Mouse (Mus musculus): ENCODE data around the gene Tgds. TPM values are rescaled to one million over a fixed set of nuclear protein-coding genes. Genes with fewer than 3 reads are reported as not detected.

Tgds gene
- polyA plus RNA-seq, 1 experiment = 4.0 TPM

DNA sequence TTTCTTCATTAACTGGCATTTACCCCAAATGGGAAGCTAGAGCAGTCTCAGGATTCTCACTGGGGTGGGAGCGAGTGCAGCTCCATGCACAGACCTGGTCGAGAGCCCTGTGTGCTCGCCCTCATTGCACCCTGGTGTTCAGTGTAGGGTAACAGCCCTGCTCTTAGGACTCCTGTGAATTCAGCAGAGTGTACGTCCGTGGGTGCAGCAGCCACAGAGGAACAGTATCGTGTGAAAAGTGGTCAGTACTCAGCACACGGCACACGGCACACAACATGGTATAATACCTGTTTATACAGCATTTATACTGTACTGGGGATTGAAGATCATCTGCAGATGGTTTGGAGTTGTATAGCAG lies 19.7 kb upstream of the Tgds start:
- TF ChIP-seq POLR2A (IDR thresholded peaks at IDR 0.05; ENCODE audit: low read depth, low read length) (no peak), CTCF (IDR thresholded peaks at IDR 0.05; ENCODE audit: extremely low read depth, insufficient read depth, insufficient read length, insufficient replicate concordance) (no peak)
- 94% methylated on average over 8 of the region's 8 CpGs for WGBS
- H3K4me3 ChIP-seq (ENCODE audit: extremely low read depth, insufficient read depth, insufficient read length) = no peak overlapping the region

DNA sequence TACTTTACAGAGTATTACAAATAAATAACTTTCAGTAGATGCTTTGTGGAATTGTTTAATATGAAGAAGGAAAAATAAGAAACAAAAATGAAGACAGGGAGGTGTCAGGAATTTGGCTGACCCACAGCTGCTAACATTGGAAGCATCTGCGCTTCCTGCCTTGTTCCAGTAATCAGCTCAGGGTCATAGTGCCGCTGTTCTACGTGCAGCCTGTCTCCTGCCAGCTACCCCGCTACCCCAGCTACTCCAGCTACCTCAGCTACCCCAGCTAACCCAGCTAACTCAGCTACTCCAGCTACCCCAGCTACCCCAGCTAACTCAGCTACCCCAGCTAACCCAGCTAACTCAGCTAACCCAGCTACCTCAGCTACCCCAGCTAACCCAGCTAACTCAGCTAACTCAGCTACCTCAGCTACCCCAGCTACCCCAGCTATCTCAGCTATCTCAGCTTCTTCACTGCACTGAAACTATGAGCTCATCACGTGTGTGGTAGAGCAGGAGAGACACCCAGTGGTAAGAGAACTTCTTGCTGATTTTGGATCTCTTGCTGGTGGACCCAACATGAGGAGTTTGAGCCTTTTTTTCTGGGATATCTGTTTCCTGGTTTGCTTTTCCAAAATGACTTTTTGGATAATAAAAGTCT lies 19.2 kb upstream of the Tgds start:
- TF ChIP-seq POLR2A (IDR thresholded peaks at IDR 0.05; ENCODE audit: low read depth, low read length) = no peak
- no peak for TF ChIP-seq CTCF (IDR thresholded peaks at IDR 0.05; ENCODE audit: extremely low read depth, insufficient read depth, insufficient read length, insufficient replicate concordance)
- no peak overlapping the region for H3K27ac ChIP-seq (ENCODE audit: insufficient read depth, low read length)
- WGBS = 83% methylated on average over 5 of the region's 5 CpGs
- H3K27me3 ChIP-seq (ENCODE audit: control insufficient read depth, insufficient read depth, low read length) = no peaks in the 10 kb centered on the region
- H3K36me3 ChIP-seq (ENCODE audit: control insufficient read depth, insufficient read depth, low read length) = peaks cover 8% of the 10 kb centered on the region
- no peak for DNase-seq (ENCODE audit: low read depth in 1 of 2, low spot score in 2 of 2)
- H3K4me3 ChIP-seq (ENCODE audit: extremely low read depth, insufficient read depth, insufficient read length) = no peak overlapping the region
- H3K4me1 ChIP-seq (ENCODE audit: control insufficient read depth, insufficient read depth, insufficient read length) = no peaks in the 10 kb centered on the region

More for the DNA sequence above, 19.7 kb upstream of the Tgds start:
- no peaks in the 10 kb centered on the region for H3K4me1 ChIP-seq (ENCODE audit: control insufficient read depth, insufficient read depth, insufficient read length)
- DNase-seq (ENCODE audit: low read depth in 1 of 2, low spot score in 2 of 2) = no peak
- H3K36me3 ChIP-seq (ENCODE audit: control insufficient read depth, insufficient read depth, low read length) = peaks cover 8% of the 10 kb centered on the region
- no peaks in the 10 kb centered on the region for H3K27me3 ChIP-seq (ENCODE audit: control insufficient read depth, insufficient read depth, low read length)
- no peak overlapping the region for H3K27ac ChIP-seq (ENCODE audit: insufficient read depth, low read length)

DNA sequence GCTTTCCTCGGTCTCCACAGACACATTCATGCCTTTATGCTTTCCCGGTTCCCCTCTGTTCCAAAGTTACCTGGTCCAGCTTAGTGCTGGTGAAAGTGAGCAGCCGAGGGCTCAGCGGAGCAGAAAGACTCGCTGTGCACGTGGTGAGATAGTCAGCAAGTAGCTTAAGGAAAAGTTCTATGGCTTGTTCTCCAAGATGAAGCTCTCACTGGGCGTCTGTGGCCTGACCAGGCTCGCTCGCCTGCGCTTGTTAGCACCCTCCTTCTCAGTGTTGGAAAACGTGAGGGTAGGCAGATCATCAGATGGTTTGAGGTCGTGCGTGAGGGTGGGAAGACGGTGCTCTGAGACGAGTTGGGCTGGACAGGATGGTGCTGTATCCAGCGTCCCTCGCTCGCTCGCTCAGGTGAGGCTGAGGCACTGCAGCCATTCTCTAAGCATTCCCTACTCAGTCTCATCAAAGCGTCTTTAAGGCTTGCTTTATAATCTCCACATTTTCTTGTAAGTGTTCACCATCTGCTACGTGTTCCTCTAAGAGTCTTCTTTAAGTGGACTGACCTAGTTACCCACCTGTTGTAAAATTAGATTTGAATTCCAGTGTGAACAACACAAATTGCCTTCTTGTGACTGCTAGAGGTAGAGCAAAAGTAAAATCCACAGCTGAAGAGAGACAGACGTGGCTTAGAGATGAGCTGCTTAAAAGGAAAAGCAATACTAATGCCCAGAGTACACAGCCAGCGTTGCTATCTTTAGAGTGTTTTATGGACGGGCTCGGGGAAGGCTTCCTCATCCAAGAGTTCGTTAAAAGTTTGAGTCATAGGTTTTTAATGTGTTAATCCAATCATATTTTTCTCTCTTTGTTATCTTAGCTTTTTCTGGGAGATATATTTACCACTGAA lies 18.3 kb upstream of the Tgds start:
- Histone ChIP-seq H3K4me3 (ENCODE audit: extremely low read depth, insufficient read depth, insufficient read length) (no peak overlapping the region), H3K27ac (ENCODE audit: insufficient read depth, low read length) (no peak overlapping the region), H3K4me1 (ENCODE audit: control insufficient read depth, insufficient read depth, insufficient read length) (no peaks in the 10 kb centered on the region), H3K27me3 (ENCODE audit: control insufficient read depth, insufficient read depth, low read length) (no peaks in the 10 kb centered on the region), H3K36me3 (ENCODE audit: control insufficient read depth, insufficient read depth, low read length) (peaks cover 8% of the 10 kb centered on the region)
- no peak for DNase-seq (ENCODE audit: low read depth in 1 of 2, low spot score in 2 of 2)
- TF ChIP-seq POLR2A (IDR thresholded peaks at IDR 0.05; ENCODE audit: low read depth, low read length) = no peak
- no peak for TF ChIP-seq CTCF (IDR thresholded peaks at IDR 0.05; ENCODE audit: extremely low read depth, insufficient read depth, insufficient read length, insufficient replicate concordance)
- WGBS = 89% methylated on average over 26 of the region's 26 CpGs

DNA sequence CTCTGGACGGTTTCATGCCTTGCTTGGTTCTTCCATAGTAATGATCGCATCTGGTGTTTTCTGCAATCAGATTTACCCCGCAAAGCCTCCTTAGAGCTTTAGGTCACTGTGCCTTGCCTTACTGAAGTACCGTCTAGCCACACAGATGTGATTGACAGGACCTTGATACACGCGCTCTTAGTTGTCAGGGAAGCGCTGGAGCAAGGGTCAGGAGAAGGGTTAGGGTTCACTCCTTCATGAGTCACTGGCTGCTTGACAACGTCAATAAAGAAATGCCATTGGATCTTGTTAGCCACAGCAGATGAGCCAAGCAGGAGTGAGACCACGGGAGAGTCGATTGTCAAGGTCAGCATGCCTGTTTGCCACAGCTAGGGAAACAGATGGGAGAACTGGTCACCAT lies 16.0 kb upstream of the Tgds start:
- peaks cover 3% of the 10 kb centered on the region for H3K36me3 ChIP-seq (ENCODE audit: control insufficient read depth, insufficient read depth, low read length)
- H3K27ac ChIP-seq (ENCODE audit: insufficient read depth, low read length) = no peak overlapping the region
- WGBS = 93% methylated on average over 10 of the region's 10 CpGs
- no peak overlapping the region for H3K4me3 ChIP-seq (ENCODE audit: extremely low read depth, insufficient read depth, insufficient read length)
- H3K4me1 ChIP-seq (ENCODE audit: control insufficient read depth, insufficient read depth, insufficient read length) = no peaks in the 10 kb centered on the region
- TF ChIP-seq POLR2A (IDR thresholded peaks at IDR 0.05; ENCODE audit: low read depth, low read length) (no peak), CTCF (IDR thresholded peaks at IDR 0.05; ENCODE audit: extremely low read depth, insufficient read depth, insufficient read length, insufficient replicate concordance) (no peak)
- no peaks in the 10 kb centered on the region for H3K27me3 ChIP-seq (ENCODE audit: control insufficient read depth, insufficient read depth, low read length)
- DNase-seq (ENCODE audit: low read depth in 1 of 2, low spot score in 2 of 2) = no peak

DNA sequence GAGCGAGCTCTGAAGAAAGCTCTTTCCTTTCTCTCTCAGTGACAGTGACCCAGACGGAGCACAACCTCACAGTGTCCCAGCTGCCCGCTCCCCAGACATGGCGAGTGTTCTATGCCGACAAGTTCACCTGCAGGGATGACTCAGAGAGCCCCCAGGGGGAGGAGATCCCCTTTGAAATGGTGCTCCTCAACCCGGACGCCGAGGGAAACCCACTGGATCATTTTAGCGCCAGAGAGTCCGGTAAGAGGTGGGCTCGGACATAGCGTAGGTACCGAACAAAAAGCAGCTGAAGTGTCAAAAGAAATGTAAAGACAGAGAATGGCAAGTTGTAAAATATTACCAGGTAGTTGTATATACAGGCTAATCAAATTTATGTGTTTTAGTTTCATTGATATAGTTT lies 15.5 kb upstream of the Tgds start:
- Histone ChIP-seq H3K4me1 (ENCODE audit: control insufficient read depth, insufficient read depth, insufficient read length) (no peaks in the 10 kb centered on the region), H3K27me3 (ENCODE audit: control insufficient read depth, insufficient read depth, low read length) (no peaks in the 10 kb centered on the region), H3K4me3 (ENCODE audit: extremely low read depth, insufficient read depth, insufficient read length) (no peak overlapping the region), H3K27ac (ENCODE audit: insufficient read depth, low read length) (no peak overlapping the region), H3K36me3 (ENCODE audit: control insufficient read depth, insufficient read depth, low read length) (peaks cover 3% of the 10 kb centered on the region)
- TF ChIP-seq POLR2A (IDR thresholded peaks at IDR 0.05; ENCODE audit: low read depth, low read length) (no peak), CTCF (IDR thresholded peaks at IDR 0.05; ENCODE audit: extremely low read depth, insufficient read depth, insufficient read length, insufficient replicate concordance) (no peak)
- DNase-seq (ENCODE audit: low read depth in 1 of 2, low spot score in 2 of 2) = no peak
- WGBS = 95% methylated on average over 13 of the region's 13 CpGs

DNA sequence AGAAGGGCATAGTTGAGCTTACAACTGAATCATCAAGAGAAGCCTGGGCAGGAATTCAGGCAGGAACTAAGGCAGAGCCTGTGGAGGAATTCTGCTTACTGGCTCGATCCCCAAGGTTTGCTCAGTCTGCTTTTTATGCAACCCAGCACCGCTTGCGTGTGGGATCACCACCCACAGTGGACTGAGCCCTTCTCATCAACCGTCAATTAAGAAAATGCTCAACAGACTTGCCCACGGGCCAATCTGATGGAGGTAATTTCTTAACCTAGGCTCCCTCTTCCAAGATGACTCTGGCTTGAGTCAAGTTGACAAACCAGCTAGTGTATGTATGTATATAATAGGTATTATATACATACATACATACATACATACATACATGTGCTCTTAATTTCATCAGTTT lies 9.7 kb upstream of the Tgds start:
- Histone ChIP-seq H3K4me3 (ENCODE audit: extremely low read depth, insufficient read depth, insufficient read length) (no peak overlapping the region), H3K36me3 (ENCODE audit: control insufficient read depth, insufficient read depth, low read length) (peaks cover 5% of the 10 kb centered on the region; the same call in 1 of the 2 replicates), H3K27me3 (ENCODE audit: control insufficient read depth, insufficient read depth, low read length) (no peaks in the 10 kb centered on the region), H3K4me1 (ENCODE audit: control insufficient read depth, insufficient read depth, insufficient read length) (no peaks in the 10 kb centered on the region), H3K27ac (ENCODE audit: insufficient read depth, low read length) (no peak overlapping the region)
- TF ChIP-seq POLR2A (IDR thresholded peaks at IDR 0.05; ENCODE audit: low read depth, low read length) = no peak
- TF ChIP-seq CTCF (IDR thresholded peaks at IDR 0.05; ENCODE audit: extremely low read depth, insufficient read depth, insufficient read length, insufficient replicate concordance) = no peak
- DNase-seq (ENCODE audit: low read depth in 1 of 2, low spot score in 2 of 2) = no peak
- 92% methylated on average over 5 of the region's 5 CpGs for WGBS

All from spleen, adult 2 months (tissue).